Comparison of ENCODE assay signal across 10 mouse cellular contexts in genomic region chr6:52085932-52086643, GRCm38 (mm10).
DNase-seq lines count a peak whose midpoint lies in the region; ATAC-seq and TF ChIP-seq lines count a peak whose summit lies in the region.
"Had no signal": no experiment of that assay in that cellular context is flagged by ENCODE, and none has a peak within 500 bp of the region (broad histone marks: within the 10 kb centered on the region; RNA-seq: fewer than 3 reads in every experiment).

No protein-coding gene starts in this region.

- peak overlapping the region; percentile 29; the same call in 1 of the 2 replicates for H3K4me2 ChIP-seq in heart, postnatal 0 days (ENCODE audit: low read depth, low read length)
- H3K4me2 ChIP-seq in liver, embryonic 15.5 days = no peak overlapping the region
- H3K4me2 ChIP-seq: midbrain, embryonic 12.5 days had no signal

- no peak for TF ChIP-seq POLR2A in thymus, adult 2 months (IDR thresholded peaks at IDR 0.05; ENCODE audit: control insufficient read depth, extremely low read depth, insufficient read depth, low read length, poor library complexity)

- no peak overlapping the region for H3K9ac ChIP-seq in heart, postnatal 0 days (replicated peaks; ENCODE audit: low read depth, low read length)
- no peak overlapping the region for H3K9ac ChIP-seq in liver, embryonic 15.5 days
- H3K9ac ChIP-seq: midbrain, embryonic 12.5 days had no signal

- H3K4me1 ChIP-seq in heart, postnatal 0 days (ENCODE audit: control insufficient read depth, insufficient read depth) = 0 out of 2 replicates have a peak, but pooled peaks cover 4% of the 10 kb centered on the region
- H3K4me1 ChIP-seq in liver, embryonic 15.5 days (replicated peaks) = no peaks in the 10 kb centered on the region
- H3K4me1 ChIP-seq in thymus, adult 2 months (replicated peaks; ENCODE audit: control insufficient read depth, insufficient read depth, low read length) = no peaks in the 10 kb centered on the region
- 0 out of 2 replicates have a peak, but pooled peaks cover 1% of the 10 kb centered on the region for H3K4me1 ChIP-seq in hindbrain, embryonic 10.5 days (replicated peaks)
- H3K4me1 ChIP-seq: midbrain, embryonic 12.5 days had no signal

- no peak overlapping the region; the same call in 1 of the 2 replicates for H3K27ac ChIP-seq in heart, postnatal 0 days (ENCODE audit: low read depth)
- no peak overlapping the region for H3K27ac ChIP-seq in liver, embryonic 15.5 days (replicated peaks)
- no peak overlapping the region for H3K27ac ChIP-seq in thymus, adult 2 months (ENCODE audit: control insufficient read depth, insufficient read depth, low read length)
- H3K27ac ChIP-seq in hindbrain, embryonic 10.5 days = no peak overlapping the region
- H3K27ac ChIP-seq: midbrain, embryonic 12.5 days had no signal

- no peaks in the 10 kb centered on the region for H3K9me3 ChIP-seq in heart, postnatal 0 days (replicated peaks; ENCODE audit: control insufficient read depth, low read length)
- no peaks in the 10 kb centered on the region for H3K9me3 ChIP-seq in liver, embryonic 15.5 days (replicated peaks)
- peaks cover 5% of the 10 kb centered on the region; the same call in 1 of the 2 replicates for H3K9me3 ChIP-seq in hindbrain, embryonic 10.5 days
- H3K9me3 ChIP-seq: midbrain, embryonic 12.5 days had no signal

- no peaks in the 10 kb centered on the region for H3K36me3 ChIP-seq in heart, postnatal 0 days (replicated peaks; ENCODE audit: control insufficient read depth, insufficient read depth, low read length)
- H3K36me3 ChIP-seq in liver, embryonic 15.5 days (replicated peaks) = no peaks in the 10 kb centered on the region
- H3K36me3 ChIP-seq in thymus, adult 2 months (ENCODE audit: control insufficient read depth, insufficient read depth, low read length) = no peaks in the 10 kb centered on the region
- H3K36me3 ChIP-seq in hindbrain, embryonic 10.5 days = no peaks in the 10 kb centered on the region
- H3K36me3 ChIP-seq: midbrain, embryonic 12.5 days had no signal

- peak; percentile 14 to 22 for DNase-seq in adrenal gland, adult 18-20 months (ENCODE audit: low spot score in 2 of 2)
- peak; percentile 66 for DNase-seq in adrenal gland, postnatal 14 days
- DNase-seq in heart, postnatal 0 days (ENCODE audit: low spot score) = peak; percentile 58
- DNase-seq in thymus, adult 2 months = no peak
- DNase-seq in hindbrain, embryonic 10.5 days (ENCODE audit: low spot score) = no peak
- DNase-seq in right cerebral cortex, adult 2 months (ENCODE audit: low spot score in 2 of 2) = no peak
- no peak for DNase-seq in left cerebral cortex, adult 8-10 months (ENCODE audit: low spot score in 2 of 2)
- DNase-seq: cerebellum, postnatal 10 days had no signal

- peak; percentile 76 for TF ChIP-seq EP300 in heart, postnatal 0 days (IDR thresholded peaks at IDR 0.05; ENCODE audit: low read depth)

- 11% methylated on average over 17 of the region's 17 CpGs for WGBS in heart, postnatal 0 days
- WGBS in liver, embryonic 15.5 days (ENCODE audit: insufficient replicate concordance) = 54% methylated on average over 17 of the region's 17 CpGs
- WGBS in thymus, adult 2 months = 84% methylated on average over 17 of the region's 17 CpGs
- WGBS in hindbrain, embryonic 10.5 days = 78% methylated on average over 17 of the region's 17 CpGs

- peak; percentile 85 for ATAC-seq in heart, postnatal 0 days (ENCODE audit: insufficient read depth, low read depth)
- ATAC-seq in liver, embryonic 15.5 days (ENCODE audit: insufficient read depth) = peak; percentile 37; the same call in 1 of the 2 replicates

- no peak overlapping the region for H3K4me3 ChIP-seq in heart, postnatal 0 days (ENCODE audit: low read depth, low read length)
- H3K4me3 ChIP-seq in liver, embryonic 15.5 days (replicated peaks) = no peak overlapping the region
- no peak overlapping the region for H3K4me3 ChIP-seq in thymus, adult 2 months (ENCODE audit: control insufficient read depth, insufficient read depth, low read length)
- H3K4me3 ChIP-seq in hindbrain, embryonic 10.5 days = no peak overlapping the region
- H3K4me3 ChIP-seq: midbrain, embryonic 12.5 days had no signal

- TF ChIP-seq CTCF in heart, postnatal 0 days (IDR thresholded peaks at IDR 0.05; ENCODE audit: low read depth) = no peak
- no peak for TF ChIP-seq CTCF in thymus, adult 2 months (IDR thresholded peaks at IDR 0.05; ENCODE audit: borderline replicate concordance, control insufficient read depth, extremely low read depth, insufficient read depth, low read length, poor library complexity)

- H3K27me3 ChIP-seq in heart, postnatal 0 days (ENCODE audit: control insufficient read depth, insufficient read depth, low read length) = peaks cover 19% of the 10 kb centered on the region
- no peaks in the 10 kb centered on the region for H3K27me3 ChIP-seq in liver, embryonic 15.5 days
- H3K27me3 ChIP-seq in thymus, adult 2 months (ENCODE audit: control insufficient read depth, insufficient read depth, low read length) = no peaks in the 10 kb centered on the region; the same call in 1 of the 2 replicates
- no peaks in the 10 kb centered on the region for H3K27me3 ChIP-seq in hindbrain, embryonic 10.5 days (ENCODE audit: insufficient read depth, poor library complexity, severe bottlenecking)
- H3K27me3 ChIP-seq: midbrain, embryonic 12.5 days had no signal

Comparison
In these comparisons a context has a peak if more than half of its experiments do, and no peak if none do; other contexts are left out.
1. DNase-seq: peak in adrenal gland, adult 18-20 months (2 of 2), adrenal gland, postnatal 14 days (single experiment) and heart, postnatal 0 days (single experiment); none in thymus, adult 2 months (single experiment), hindbrain, embryonic 10.5 days (single experiment), right cerebral cortex, adult 2 months (0 of 2) and left cerebral cortex, adult 8-10 months (0 of 2).